Mouse (Mus musculus) embryonic stem cell, embryonic (primary cell): ENCODE measurements at regions not wholly inside any gene's neighbourhood (a gene's known extent, or its start where the extent isn't known, plus 50 kb on each side); places are given as distances from the start of the nearest gene placed in this dataset.

Experiments
- CTCF ChIA-PET, 4 experiments: fragments of 300-600 bp in 2 of 4; fragments of 350-600 bp in 2 of 4; sonication (Branson Sonifier 250); formaldehyde crosslinking; loops; one replicate each; lab custom pipeline; 2022; ENCODE audit warnings: inconsistent platforms in 2 of 4; lab: Charles Lee
- POLR2A ChIA-PET, 4 experiments: fragments of 300-600 bp in 2 of 4; fragments of 350-600 bp in 2 of 4; sonication (Branson Sonifier 250); formaldehyde crosslinking; loops; one replicate each; lab custom pipeline; 2022; ENCODE audit warnings: antibody characterized with exemption in 4 of 4, inconsistent platforms in 1 of 4; lab: Charles Lee

- ChIA-PET POLR2A (no interaction called here), CTCF (no interaction called here)
Measured at GRCm38 (mm10) chr6:109019731-109020130, 191.3 kb downstream of the Edem1 start.
